Mouse (Mus musculus) R1 (cell line): ENCODE data around the gene Prss41.
A peak's percentile ranks its signal among the peaks of the same experiment; 100 is the strongest.
"Not testable (repeated sequence)": the region's sequence is repeated elsewhere in the genome, so short reads cannot be mapped to it uniquely, and the experiment has no call there.

Experiments
- DNase-seq: peaks from one replicate; pipeline ENCODE4 v3.0.0-alpha.2; 2018; ENCODE audit warnings: low read depth, low spot score

The Prss41 gene

GRCm38 (mm10) chr17:23843812-23844273, at the start of gene Prss41, which contains the start of gene Prss32:
Gene Prss41, minus strand, starts transcription at chr17:23844172.
Gene Prss32, plus strand, starts transcription at chr17:23843855.
- peak; percentile 80 for DNase-seq

GRCm38 (mm10) chr17:23880576-23880975, 36.6 kb upstream of the Prss41 start, which contains the start of the genes Dcpp1 and Dcpp2:
Gene Dcpp1, plus strand, starts transcription at chr17:23880876.
Gene Dcpp2, plus strand, starts transcription at chr17:23880880.
- not testable (repeated sequence) for DNase-seq

- no peak for DNase-seq
Observed at GRCm38 (mm10) chr17:23877166-23877565, 33.2 kb upstream of the Prss41 start.

GRCm38 (mm10) chr17:23876741-23877140, 32.8 kb upstream of the Prss41 start:
- DNase-seq, result no peak

- DNase-seq, result peak; percentile 56
Observed at GRCm38 (mm10) chr17:23873884-23874856, 30.2 kb upstream of the Prss41 start.

- no peak for DNase-seq
Observed at GRCm38 (mm10) chr17:23868513-23868912, 24.5 kb upstream of the Prss41 start.

- DNase-seq, result no peak
Observed at GRCm38 (mm10) chr17:23867756-23868155, 23.8 kb upstream of the Prss41 start, which contains the start of gene Prss21. Gene Prss21, plus strand, starts transcription at chr17:23868056.

GRCm38 (mm10) chr17:23862926-23863325, 19.0 kb upstream of the Prss41 start:
- DNase-seq, result no peak

- no peak for DNase-seq
Observed at GRCm38 (mm10) chr17:23857913-23858312, 13.9 kb upstream of the Prss41 start.

- no peak for DNase-seq
Observed at GRCm38 (mm10) chr17:23857193-23857592, 13.2 kb upstream of the Prss41 start.

- peak; percentile 44 for DNase-seq
Observed at GRCm38 (mm10) chr17:23854229-23854765, 10.3 kb upstream of the Prss41 start.

GRCm38 (mm10) chr17:23853292-23853691, 9.3 kb upstream of the Prss41 start:
- peak; percentile 38 for DNase-seq

- DNase-seq, result peak; percentile 82
Observed at GRCm38 (mm10) chr17:23850853-23851749, 7.1 kb upstream of the Prss41 start.

GRCm38 (mm10) chr17:23850028-23850427, 6.1 kb upstream of the Prss41 start:
- peak; percentile 40 for DNase-seq

- peak; percentile 89 for DNase-seq
Observed at GRCm38 (mm10) chr17:23843141-23843811, 696 bp downstream of the Prss41 start.

- DNase-seq, result peak; percentile 82
Observed at GRCm38 (mm10) chr17:23841145-23841544, 2.8 kb downstream of the Prss41 start.

- DNase-seq, result no peak
Observed at GRCm38 (mm10) chr17:23836006-23836575, 7.9 kb downstream of the Prss41 start, which contains the start of gene Prss33. Gene Prss33, minus strand, starts transcription at chr17:23836056.

- DNase-seq, result no peak
Observed at GRCm38 (mm10) chr17:23831201-23831600, 12.8 kb downstream of the Prss41 start.

GRCm38 (mm10) chr17:23829064-23829619, 14.8 kb downstream of the Prss41 start, which contains the start of gene Elob:
Gene Elob, minus strand, starts transcription at chr17:23829136.
- DNase-seq, result peak; percentile 91
